Mouse (Mus musculus): ENCODE measurements around the gene Steap1.

DNA sequence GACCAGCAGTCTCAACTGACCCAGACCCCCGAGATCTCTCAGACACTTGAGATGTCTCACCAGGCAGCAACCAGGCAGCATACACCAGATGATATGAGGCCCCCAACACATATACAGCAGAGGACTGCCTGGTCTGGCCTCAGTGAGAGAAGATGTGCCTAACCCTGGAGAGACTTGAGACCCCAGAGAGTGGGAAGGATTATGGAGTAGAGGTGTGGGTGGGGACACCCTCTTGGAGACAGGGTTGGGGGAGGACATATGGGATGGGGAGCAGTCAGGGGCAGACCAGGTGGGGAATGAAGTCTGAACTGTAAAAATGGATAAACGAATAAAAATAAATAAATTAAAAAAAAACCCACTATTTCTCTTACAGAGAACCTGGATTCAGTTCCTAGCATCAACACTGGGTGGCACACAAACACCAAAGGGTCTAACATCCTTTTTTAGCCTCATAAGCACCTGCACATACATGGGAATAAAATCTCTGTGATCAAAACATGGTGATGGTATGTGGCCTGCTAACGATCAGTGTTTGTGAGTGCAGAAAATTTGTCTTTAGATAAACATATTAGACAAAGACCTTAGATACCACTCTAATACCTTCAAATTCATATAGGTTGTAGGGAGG, 7.4 kb upstream of the Steap1 start:
- TF ChIP-seq TAL1 (IDR thresholded peaks at IDR 0.05; ENCODE audit: low read length), result no peak
- no peak for TF ChIP-seq GATA1 (IDR thresholded peaks at IDR 0.05; ENCODE audit: low read length)
